Comparison of ENCODE assay signal across 15 mouse cellular contexts in the genomic region with DNA sequence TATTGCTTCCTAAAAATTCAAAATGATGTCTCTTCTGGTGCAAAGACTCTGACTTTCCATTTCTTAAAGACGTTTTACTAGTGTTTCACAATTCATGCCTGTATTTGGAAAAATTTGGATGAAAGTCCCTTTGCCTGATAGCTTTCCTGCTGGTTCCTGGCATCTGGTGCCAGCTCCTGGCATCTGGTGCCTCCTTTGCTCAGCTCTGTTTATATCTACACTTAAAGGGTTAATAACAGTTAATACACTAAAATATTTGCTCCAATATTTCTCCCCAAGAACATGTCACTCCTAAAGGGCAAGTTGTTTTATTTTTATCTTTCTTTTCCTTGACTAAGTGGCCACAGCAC.
DNase-seq lines count a peak whose midpoint lies in the region; ATAC-seq and TF ChIP-seq lines count a peak whose summit lies in the region.
"Had no signal": no experiment of that assay in that cellular context is flagged by ENCODE, and none has a peak within 500 bp of the region (broad histone marks: within the 10 kb centered on the region; RNA-seq: fewer than 3 reads in every experiment).

No protein-coding gene starts in this region.

- intact Hi-C loops in heart, postnatal 10 days (cut with DNase I) = no loop called here

- TF ChIP-seq CTCF in brain, embryonic 14.5 days (IDR thresholded peaks at IDR 0.05; ENCODE audit: borderline replicate concordance, extremely low read depth, insufficient read depth, insufficient read length) = no peak

- ATAC-seq in erythroblast, adult 5-6 weeks (replicated peaks; ENCODE audit: low FRiP score, poor library complexity, severe bottlenecking) = no peak
- ATAC-seq: inflammation-experienced regulatory T-cells, adult 6 months; liver, postnatal 0 days; lung, postnatal 0 days; midbrain, embryonic 16.5 days had no signal

- TF ChIP-seq POLR2A in brain, embryonic 14.5 days (IDR thresholded peaks at IDR 0.05; ENCODE audit: borderline replicate concordance, extremely low read depth, insufficient read depth, insufficient read length, poor library complexity, severe bottlenecking) = no peak

- peak; percentile 32 for DNase-seq in layer of hippocampus, adult 11-12 months (ENCODE audit: low spot score)
- DNase-seq in layer of hippocampus, adult 9-11 months = no peak
- DNase-seq in brain, embryonic 14.5 days (ENCODE audit: low read depth) = peak; percentile 47
- peak; percentile 60 for DNase-seq in cerebellum, adult 11 months
- peak; percentile 78 for DNase-seq in cerebellum, adult 9-11 months
- no peak for DNase-seq in frontal cortex, postnatal 14 days (ENCODE audit: low spot score in 2 of 2)
- no peak for DNase-seq in heart, postnatal 10 days
- DNase-seq: adrenal gland, adult 2 months; kidney, adult 8-10 months; kidney, postnatal 10 days; liver, postnatal 0 days had no signal

Comparison
In these comparisons a context has a peak if more than half of its experiments do, and no peak if none do; other contexts are left out.
1. DNase-seq: peak in layer of hippocampus, adult 11-12 months (single experiment), brain, embryonic 14.5 days (single experiment), cerebellum, adult 11 months (single experiment) and cerebellum, adult 9-11 months (single experiment); none in layer of hippocampus, adult 9-11 months (single experiment), frontal cortex, postnatal 14 days (0 of 2) and heart, postnatal 10 days (0 of 2).